Mouse (Mus musculus) stomach, postnatal 0 days (tissue): Measurements from ENCODE around the gene Nif3l1. TPM values are rescaled to one million over a fixed set of nuclear protein-coding genes. Genes with fewer than 3 reads are reported as not detected.

ENCODE experiments used
- ATAC-seq: fragments of 200-750 bp; cut with Nextera tagmentation; 2 replicates; pipeline ENCODE4 v1.8.0; 2017; ENCODE audit not compliant: low FRiP score, low TSS enrichment
- DNase-seq: peaks from one replicate; pipeline ENCODE4 v3.0.0-alpha.2; 2016; ENCODE audit warnings: low spot score
- H3K27ac ChIP-seq: fragments of 300-500 bp; sonication (generic); replicated peaks from 2 replicates; pipeline ENCODE4 v1.5.1; 2014; ENCODE audit warnings: mild to moderate bottlenecking, control low read depth
- H3K27me3 ChIP-seq: fragments of 300-500 bp; sonication (generic); 2 replicates; pipeline ENCODE4 v1.6.1; 2014; ENCODE audit warnings: low read length; ENCODE audit not compliant: control insufficient read depth, insufficient read depth
- H3K36me3 ChIP-seq: fragments of 300-500 bp; sonication (generic); 2 replicates; pipeline ENCODE4 v1.6.1; 2014; ENCODE audit warnings: low read length, mixed read lengths; ENCODE audit not compliant: control insufficient read depth, insufficient read depth
- H3K4me1 ChIP-seq: fragments of 300-500 bp; sonication (generic); replicated peaks from 2 replicates; pipeline ENCODE4 v1.6.1; 2014; ENCODE audit warnings: antibody characterized with exemption; ENCODE audit not compliant: control insufficient read depth, insufficient read depth
- H3K4me2 ChIP-seq: fragments of 300-500 bp; sonication (generic); replicated peaks from 2 replicates; pipeline ENCODE4 v1.6.1; 2014; ENCODE audit warnings: low read depth, mild to moderate bottlenecking, control low read depth, moderate library complexity
- H3K4me3 ChIP-seq: fragments of 300-500 bp; sonication (generic); 2 replicates; pipeline ENCODE4 v1.5.1; 2014; ENCODE audit warnings: low read depth, low read length, control low read depth
- H3K9ac ChIP-seq: fragments of 300-500 bp; sonication (generic); 2 replicates; pipeline ENCODE4 v1.6.1; 2014; ENCODE audit warnings: mild to moderate bottlenecking, low read length, control low read depth, mixed read lengths
- H3K9me3 ChIP-seq: fragments of 300-500 bp; sonication (generic); 2 replicates; pipeline ENCODE4 v1.6.1; 2016; ENCODE audit warnings: low read length; ENCODE audit not compliant: control insufficient read depth
- CTCF ChIP-seq: IDR thresholded peaks from 2 replicates; pipeline ENCODE4 v1.5.1; 2016; ENCODE audit warnings: antibody characterized with exemption, low read depth, mild to moderate bottlenecking, moderate library complexity
- EP300 ChIP-seq: optimal IDR thresholded peaks from 2 replicates; pipeline ENCODE3; 2016; ENCODE audit warnings: antibody characterized with exemption
- WGBS: fragments of 180-500 bp; shearing (Covaris S2); extraction: QIAGEN DNeasy Blood & Tissue Kit; methylation state at CpG from one replicate; pipeline ENCODE4 v1.1.7; 2014; 5-methylcytosine and 5-hydroxymethylcytosine counted together
- polyA plus RNA-seq: library from polyadenylated mRNA; unstranded; fragments of >200 nt; fragmentation: Nextera tagmentation; extraction: Ambion mirVana; gene quantifications from 2 replicates; pipeline ENCODE4 v1.2.1, GENCODE M21; 2015

Nif3l1 gene
- polyA plus RNA-seq, 1 experiment from 2014 or later = 20.9 TPM

DNA sequence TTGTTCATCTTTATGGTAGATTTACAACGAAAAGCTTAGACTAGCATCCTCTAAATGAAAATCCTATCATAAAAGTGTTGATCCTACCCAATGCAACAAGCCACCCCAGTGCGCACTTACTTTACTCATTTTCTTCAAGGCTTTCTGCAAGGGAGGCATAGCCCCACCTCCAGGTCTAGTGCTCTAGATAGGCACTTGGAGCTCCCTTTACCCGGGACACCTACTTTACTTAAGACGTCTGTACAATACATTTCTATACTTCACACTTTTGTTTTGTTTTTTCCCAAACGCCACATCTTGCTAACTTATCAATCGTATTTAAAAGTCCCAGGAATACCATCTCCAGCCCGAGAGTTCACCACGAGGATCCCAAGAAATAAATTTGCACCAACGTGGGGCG lies 260 bp upstream of the Nif3l1 start:
- H3K4me1 ChIP-seq = no peaks in the 10 kb centered on the region
- no peaks in the 10 kb centered on the region for H3K9me3 ChIP-seq
- no peaks in the 10 kb centered on the region for H3K27me3 ChIP-seq
- DNase-seq = no peak
- 6% methylated on average over 10 of the region's 10 CpGs for WGBS
- peak overlapping the region; percentile 71 for H3K4me2 ChIP-seq
- H3K4me3 ChIP-seq = peak overlapping the region; percentile 57
- peak overlapping the region; percentile 73 for H3K9ac ChIP-seq
- H3K36me3 ChIP-seq = peaks cover 4% of the 10 kb centered on the region
- peak overlapping the region; percentile 92 for H3K27ac ChIP-seq
- no peak for ATAC-seq
- no peak for TF ChIP-seq EP300
- TF ChIP-seq CTCF = no peak

DNA sequence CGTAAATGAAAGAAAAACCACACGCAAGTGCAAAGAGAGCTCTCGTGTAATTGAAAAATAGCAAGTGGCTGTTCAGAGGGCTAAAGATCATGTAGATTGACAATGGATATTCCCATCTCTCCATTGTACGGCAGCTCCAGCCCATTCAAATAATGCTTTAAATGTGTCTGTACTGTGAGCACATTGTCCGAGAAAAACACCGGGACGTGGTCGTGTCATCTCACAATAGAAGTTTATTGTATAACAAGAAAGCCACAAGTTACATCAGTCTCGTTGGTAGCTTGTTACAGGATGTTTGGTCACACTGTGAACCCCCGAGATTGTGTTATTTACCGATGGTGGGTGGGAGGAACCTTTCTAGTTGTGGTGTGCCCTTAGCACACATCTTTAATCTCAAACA lies 910 bp downstream of the Nif3l1 start:
- no peak for ATAC-seq
- TF ChIP-seq EP300 (no peak), CTCF (no peak)
- no peaks in the 10 kb centered on the region for H3K9me3 ChIP-seq
- no peaks in the 10 kb centered on the region for H3K27me3 ChIP-seq
- no peaks in the 10 kb centered on the region for H3K4me1 ChIP-seq
- peak overlapping the region; percentile 73 for H3K9ac ChIP-seq
- H3K27ac ChIP-seq = peak overlapping the region; percentile 92
- 5% methylated on average over 11 of the region's 11 CpGs for WGBS
- H3K4me2 ChIP-seq = peak overlapping the region; percentile 71
- no peak for DNase-seq
- H3K4me3 ChIP-seq = peak overlapping the region; percentile 57
- H3K36me3 ChIP-seq = peaks cover 3% of the 10 kb centered on the region

DNA sequence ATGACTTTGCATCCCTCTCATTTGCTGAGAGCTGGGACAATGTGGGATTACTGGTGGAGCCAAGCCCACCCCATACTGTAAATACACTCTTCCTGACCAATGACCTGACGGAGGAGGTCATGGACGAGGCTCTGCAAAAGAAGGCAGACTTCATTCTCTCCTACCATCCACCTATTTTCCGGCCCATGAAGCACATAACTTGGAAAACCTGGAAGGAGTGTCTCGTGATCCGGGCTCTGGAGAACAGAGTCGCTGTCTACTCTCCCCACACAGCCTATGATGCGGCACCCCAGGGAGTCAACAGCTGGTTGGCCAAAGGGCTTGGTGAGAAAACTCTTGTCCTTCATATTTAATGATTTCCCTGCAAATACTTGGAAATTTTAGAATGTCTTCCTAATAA lies 2.8 kb downstream of the Nif3l1 start:
- no peaks in the 10 kb centered on the region for H3K9me3 ChIP-seq
- H3K9ac ChIP-seq = no peak overlapping the region
- H3K27ac ChIP-seq = no peak overlapping the region
- no peaks in the 10 kb centered on the region for H3K36me3 ChIP-seq
- no peak overlapping the region for H3K4me3 ChIP-seq
- 90% methylated on average over 7 of the region's 7 CpGs for WGBS
- H3K27me3 ChIP-seq = no peaks in the 10 kb centered on the region
- DNase-seq = no peak
- H3K4me1 ChIP-seq = no peaks in the 10 kb centered on the region
- no peak for ATAC-seq
- no peak for TF ChIP-seq EP300
- TF ChIP-seq CTCF = no peak
- H3K4me2 ChIP-seq = no peak overlapping the region

DNA sequence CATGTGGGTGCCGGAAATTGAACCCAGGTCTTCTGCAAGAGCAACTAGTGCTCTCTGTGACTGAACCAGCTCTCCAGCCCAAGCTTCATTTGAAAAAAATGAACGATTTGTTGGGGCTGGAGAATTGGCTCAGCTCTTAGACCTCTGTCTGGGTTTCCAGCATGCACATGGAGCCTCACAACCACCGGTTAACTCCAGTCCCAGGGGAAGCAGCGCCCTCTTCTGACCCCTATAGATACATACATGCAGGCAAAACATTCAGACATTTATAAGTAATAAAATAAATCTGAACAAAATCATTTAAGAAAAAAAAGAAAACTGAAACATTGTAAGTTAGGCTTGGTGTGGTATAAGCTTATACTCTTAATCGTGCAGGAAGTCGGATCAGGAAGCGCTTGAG lies 3.4 kb downstream of the Nif3l1 start:
- 82% methylated on average over 7 of the region's 7 CpGs for WGBS
- no peak for TF ChIP-seq EP300
- H3K36me3 ChIP-seq = no peaks in the 10 kb centered on the region

GRCm38 (mm10) chr1:58454316-58454715 lies 9.4 kb downstream of the Nif3l1 start:
- H3K9ac ChIP-seq = no peak overlapping the region
- H3K4me3 ChIP-seq = no peak overlapping the region
- DNase-seq = no peak
- no peaks in the 10 kb centered on the region for H3K9me3 ChIP-seq
- TF ChIP-seq EP300 (no peak), CTCF (no peak)
- 0 out of 2 replicates have a peak, but pooled peaks cover 4% of the 10 kb centered on the region for H3K36me3 ChIP-seq
- WGBS = 91% methylated on average over 6 of the region's 6 CpGs
- no peak for ATAC-seq
- H3K4me2 ChIP-seq = no peak overlapping the region
- no peak overlapping the region for H3K27ac ChIP-seq
- no peaks in the 10 kb centered on the region for H3K27me3 ChIP-seq
- H3K4me1 ChIP-seq = no peaks in the 10 kb centered on the region

More for the DNA sequence above, 3.4 kb downstream of the Nif3l1 start:
- Histone ChIP-seq H3K27me3 (no peaks in the 10 kb centered on the region), H3K4me3 (no peak overlapping the region), H3K9ac (no peak overlapping the region), H3K4me2 (no peak overlapping the region), H3K9me3 (no peaks in the 10 kb centered on the region), H3K27ac (no peak overlapping the region), H3K4me1 (no peaks in the 10 kb centered on the region)
- ATAC-seq (no peak), DNase-seq (no peak)

DNA sequence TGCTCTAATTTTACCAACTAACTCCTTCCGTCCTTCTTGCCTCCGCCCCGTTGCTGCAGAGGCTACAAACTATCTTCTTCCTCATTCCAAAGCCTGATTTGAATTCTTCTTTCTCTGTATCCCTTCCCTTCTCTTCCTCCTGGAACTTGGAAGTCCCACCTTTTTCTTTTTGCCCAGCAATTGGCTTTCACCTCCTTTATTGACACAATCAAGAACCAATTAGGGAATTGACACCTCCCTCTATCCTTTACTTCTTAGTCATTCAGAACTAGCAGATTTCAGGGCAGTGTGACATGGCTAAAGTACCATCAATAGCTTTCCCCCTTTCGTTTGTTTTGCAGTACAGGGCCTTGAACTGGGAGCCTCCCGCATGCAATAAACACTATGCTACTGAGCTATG lies 13.2 kb downstream of the Nif3l1 start:
- Histone ChIP-seq H3K27ac (no peak overlapping the region), H3K9me3 (no peaks in the 10 kb centered on the region), H3K4me2 (no peak overlapping the region), H3K36me3 (0 out of 2 replicates have a peak, but pooled peaks cover 11% of the 10 kb centered on the region), H3K4me3 (no peak overlapping the region), H3K4me1 (no peaks in the 10 kb centered on the region), H3K27me3 (no peaks in the 10 kb centered on the region), H3K9ac (no peak overlapping the region)
- TF ChIP-seq CTCF = no peak
- no peak for TF ChIP-seq EP300
- DNase-seq (no peak), ATAC-seq (no peak)
- WGBS = 81% methylated on average over 5 of the region's 5 CpGs
